Mouse (Mus musculus) olfactory bulb, adult 2 months (tissue): ENCODE results near the gene Ccer2.

Source experiments
- CTCF ChIP-seq: fragments of 200-500 bp; IDR thresholded peaks from 2 replicates; pipeline ENCODE4 v1.5.1; 2012; ENCODE audit warnings: low read depth, mild to moderate bottlenecking, low read length, moderate library complexity; ENCODE audit not compliant: insufficient read depth
- POLR2A ChIP-seq: fragments of 200-500 bp; IDR thresholded peaks from 2 replicates; pipeline ENCODE4 v1.6.1; 2012; ENCODE audit warnings: mild to moderate bottlenecking, low read depth, low read length, moderate library complexity; ENCODE audit not compliant: insufficient read depth

DNA sequence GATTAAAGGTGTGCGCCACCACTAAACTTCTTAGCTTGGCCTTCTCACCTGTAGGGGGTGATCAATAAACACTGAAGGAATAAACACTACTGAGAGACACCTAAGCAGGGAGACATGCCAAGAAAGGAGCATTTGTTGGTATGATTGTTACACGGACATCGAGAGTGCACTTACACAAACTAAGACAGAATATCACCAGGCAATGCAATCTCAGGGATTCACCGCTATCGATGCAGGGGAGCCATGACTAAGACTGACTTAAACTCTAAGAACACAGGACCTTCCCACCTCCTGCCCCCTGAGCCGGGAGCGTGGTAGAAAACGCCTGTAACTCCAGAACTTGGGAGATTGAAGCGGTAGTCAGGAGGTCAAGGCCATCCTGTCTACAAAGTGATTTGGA lies 15.0 kb upstream of the Ccer2 start:
- no peak for TF ChIP-seq CTCF
- TF ChIP-seq POLR2A = no peak
